In genomic region chr2:140254256-140254655, GRCm38 (mm10) we compare ENCODE assay signal across 34 mouse cellular contexts.
"Had no signal": no experiment of that assay in that cellular context is flagged by ENCODE, and none has a peak within 500 bp of the region (broad histone marks: within the 10 kb centered on the region; RNA-seq: fewer than 3 reads in every experiment).

No protein-coding gene starts in this region.

- DNase-seq: heart, postnatal 10 days; heart, postnatal 14 days; heart, postnatal 36 days; heart, postnatal 4 days; kidney, adult 11 months; kidney, adult 18-20 months; kidney, adult 2 months; kidney, adult 8-10 months; kidney, adult 9 months; kidney, postnatal 10 days; kidney, postnatal 14 days; kidney, postnatal 25 days; kidney, postnatal 36 days; kidney, postnatal 4 days; layer of hippocampus, adult 9-11 months; layer of hippocampus, postnatal 36 days had no signal

- H3K9ac ChIP-seq: heart, embryonic 12.5 days; heart, embryonic 13.5 days; heart, embryonic 15.5 days; hindbrain, embryonic 12.5 days; hindbrain, embryonic 13.5 days; hindbrain, embryonic 14.5 days; hindbrain, embryonic 15.5 days; intestine, embryonic 15.5 days; kidney, embryonic 15.5 days had no signal

- H3K4me1 ChIP-seq: heart, embryonic 13.5 days; heart, embryonic 15.5 days; hindbrain, embryonic 10.5 days; hindbrain, embryonic 12.5 days; hindbrain, embryonic 15.5 days; intestine, embryonic 15.5 days; kidney, embryonic 15.5 days had no signal

- H3K4me3 ChIP-seq: heart, embryonic 12.5 days; heart, embryonic 13.5 days; heart, embryonic 15.5 days; hindbrain, embryonic 10.5 days; hindbrain, embryonic 12.5 days; hindbrain, embryonic 13.5 days; hindbrain, embryonic 15.5 days; intestine, embryonic 15.5 days; kidney, embryonic 15.5 days; layer of hippocampus, adult 2 months had no signal

- H3K4me2 ChIP-seq: heart, embryonic 11.5 days; heart, embryonic 12.5 days; heart, embryonic 13.5 days; heart, embryonic 15.5 days; hindbrain, embryonic 12.5 days; hindbrain, embryonic 13.5 days; hindbrain, embryonic 14.5 days; hindbrain, embryonic 15.5 days; intestine, embryonic 15.5 days; kidney, embryonic 15.5 days had no signal

- H3K27ac ChIP-seq: heart, embryonic 13.5 days; heart, embryonic 15.5 days; hindbrain, embryonic 10.5 days; hindbrain, embryonic 12.5 days; hindbrain, embryonic 13.5 days; hindbrain, embryonic 14.5 days; hindbrain, embryonic 15.5 days; hindbrain, postnatal 0 days; intestine, embryonic 15.5 days; kidney, embryonic 15.5 days; kidney, postnatal 0 days; layer of hippocampus, adult 2 months had no signal

- H3K9me3 ChIP-seq: heart, embryonic 12.5 days; heart, embryonic 13.5 days; heart, embryonic 15.5 days; hindbrain, embryonic 10.5 days; hindbrain, embryonic 12.5 days; hindbrain, embryonic 13.5 days; hindbrain, embryonic 15.5 days; intestine, embryonic 15.5 days; kidney, embryonic 15.5 days had no signal

- H3K27me3 ChIP-seq: heart, embryonic 12.5 days; heart, embryonic 13.5 days; heart, embryonic 15.5 days; hindbrain, embryonic 12.5 days; hindbrain, embryonic 13.5 days; hindbrain, embryonic 15.5 days; intestine, embryonic 15.5 days; kidney, embryonic 15.5 days had no signal

- ATAC-seq: hindbrain, embryonic 16.5 days; hindbrain, postnatal 0 days; inflammation-experienced regulatory T-cells, adult 6 months; intestine, embryonic 15.5 days; intestine, embryonic 16.5 days; intestine, postnatal 0 days had no signal

- H3K36me3 ChIP-seq: heart, embryonic 12.5 days; heart, embryonic 13.5 days; heart, embryonic 15.5 days; hindbrain, embryonic 10.5 days; hindbrain, embryonic 12.5 days; hindbrain, embryonic 13.5 days; hindbrain, embryonic 15.5 days; intestine, embryonic 15.5 days; kidney, embryonic 15.5 days had no signal
